Mouse (Mus musculus) Muller cell, postnatal 12 days (primary cell): ENCODE data around the gene Sos2.

ENCODE experiments used
- DNase-seq: peaks from one replicate; pipeline ENCODE4 v3.0.0-alpha.2; 2015; ENCODE audit errors: inconsistent ontology term

The Sos2 gene

DNA sequence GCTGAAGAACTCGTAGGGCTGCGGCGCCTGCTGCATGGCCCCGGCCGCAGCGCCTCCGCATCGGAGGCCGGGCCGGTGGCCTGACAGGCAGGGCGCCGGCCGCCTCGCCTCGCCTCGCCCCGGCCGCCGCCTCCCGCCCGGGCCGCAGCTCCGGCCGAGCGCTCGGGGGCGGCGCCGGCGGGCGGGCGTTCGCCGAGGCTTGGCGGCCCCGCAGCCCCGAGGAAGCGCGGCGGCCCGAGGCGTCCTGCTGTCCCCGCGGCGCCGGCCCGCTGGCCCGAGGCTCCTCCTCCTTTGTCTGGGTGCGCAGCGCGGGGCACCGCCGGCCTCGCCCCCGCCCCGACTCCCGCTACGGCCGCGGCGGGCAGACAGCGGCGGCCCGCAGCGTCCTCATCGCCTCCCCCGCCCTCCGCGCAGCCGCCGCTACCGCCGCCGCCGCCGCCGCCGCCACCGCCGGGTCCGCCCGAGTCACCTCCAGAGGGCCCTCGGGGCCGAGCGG is at the start of gene Sos2:
Sos2 (minus strand) TSS at position 287 of the 496 bp plus-strand sequence.
- peak; percentile 78 for DNase-seq

DNA sequence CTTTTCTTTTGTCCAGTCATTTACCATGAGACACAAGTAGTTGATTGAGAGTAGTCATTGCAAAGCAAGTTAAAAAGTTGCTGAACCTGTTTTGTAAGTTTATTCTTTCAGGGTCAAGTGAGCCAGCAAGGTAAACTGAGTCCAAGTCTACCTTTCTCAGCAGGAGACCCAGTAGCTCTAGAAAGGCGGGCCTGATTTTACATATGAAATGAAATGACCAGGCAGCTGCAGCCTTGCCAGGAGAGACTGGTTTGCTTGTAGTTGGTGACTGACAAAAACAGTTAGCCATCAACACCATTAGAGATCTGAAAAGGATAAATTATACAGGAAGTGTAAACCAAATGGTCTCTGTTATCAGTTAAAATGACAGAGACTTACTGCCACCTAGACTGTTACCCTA is 48.7 kb upstream of the Sos2 start:
- DNase-seq, result no peak

GRCm38 (mm10) chr12:69729246-69729645 is 47.6 kb upstream of the Sos2 start:
- no peak for DNase-seq

DNA sequence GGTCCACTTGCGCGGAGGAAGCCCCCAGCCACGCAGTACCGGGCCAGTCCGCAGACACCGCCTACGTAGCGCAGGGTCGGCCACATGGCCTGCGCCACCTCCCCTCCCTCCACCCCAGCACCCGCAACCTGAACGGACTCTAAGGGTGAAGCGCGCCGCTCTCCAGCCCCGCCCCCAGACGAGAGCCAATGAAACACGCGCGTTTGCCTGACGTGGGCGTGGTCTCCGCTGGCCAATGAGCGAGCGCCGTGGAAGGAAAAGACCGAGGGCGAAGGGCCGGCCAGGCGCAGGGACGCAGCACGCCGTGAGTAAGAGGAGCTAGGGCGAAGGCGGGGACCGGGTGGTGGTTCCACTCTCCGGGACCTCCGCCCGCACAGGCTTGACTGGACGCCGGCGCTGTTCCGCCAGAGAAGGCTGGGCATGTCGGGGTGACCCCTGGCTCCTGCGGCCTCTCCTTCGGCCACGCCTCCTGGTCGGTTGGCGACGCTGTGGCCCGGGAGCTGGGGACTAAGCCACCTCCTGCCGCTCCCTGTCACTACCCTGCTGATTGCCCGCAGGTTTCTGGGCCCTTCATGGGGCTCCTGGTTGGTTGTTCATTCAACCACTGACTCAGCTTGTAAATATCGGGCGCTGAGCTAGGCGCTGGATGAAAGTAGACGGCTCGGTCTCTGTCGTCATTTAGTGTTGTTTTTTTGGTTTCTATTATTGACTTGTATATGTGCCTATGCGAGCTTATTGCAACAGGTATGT is 43.2 kb upstream of the Sos2 start, which contains the start of the genes L2hgdh and Atp5s:
L2hgdh (minus strand) TSS at position 163 of the 750 bp plus-strand sequence.
Atp5s (plus strand) TSS at position 240 of the 750 bp plus-strand sequence.
- DNase-seq, result peak; percentile 99

DNA sequence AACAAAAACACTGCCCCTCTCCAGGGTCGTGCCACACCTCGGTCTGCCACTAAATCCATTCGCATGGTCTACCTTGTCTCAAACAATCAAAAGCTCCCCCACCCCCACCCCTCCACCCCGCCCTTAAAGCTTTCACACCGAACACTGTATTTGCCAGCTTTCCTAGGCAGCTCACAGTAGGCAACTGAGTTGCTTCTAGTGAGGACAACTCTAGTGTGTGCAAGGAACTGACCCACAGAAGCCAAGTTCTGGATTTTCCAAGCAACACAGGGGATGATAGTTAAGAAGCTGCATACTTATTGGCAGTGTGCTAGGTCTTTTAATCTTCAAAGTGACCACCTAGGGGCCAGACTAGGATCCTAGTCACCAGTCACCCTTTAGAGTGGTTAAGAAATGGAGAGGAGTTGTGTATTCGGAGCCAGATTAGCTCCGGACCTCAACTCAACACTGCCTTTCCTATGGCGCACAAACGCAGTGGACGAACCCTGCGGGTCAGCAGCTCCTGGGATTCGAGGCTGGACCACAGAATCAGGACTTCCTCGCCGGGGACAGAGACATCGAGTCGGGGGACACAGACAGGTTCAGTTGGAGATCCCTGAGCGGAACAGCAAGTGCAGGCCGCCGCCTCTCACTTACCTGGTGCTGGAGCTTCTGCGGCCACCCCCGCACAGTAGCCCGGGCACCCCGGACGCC is 42.5 kb upstream of the Sos2 start:
- DNase-seq, result no peak

DNA sequence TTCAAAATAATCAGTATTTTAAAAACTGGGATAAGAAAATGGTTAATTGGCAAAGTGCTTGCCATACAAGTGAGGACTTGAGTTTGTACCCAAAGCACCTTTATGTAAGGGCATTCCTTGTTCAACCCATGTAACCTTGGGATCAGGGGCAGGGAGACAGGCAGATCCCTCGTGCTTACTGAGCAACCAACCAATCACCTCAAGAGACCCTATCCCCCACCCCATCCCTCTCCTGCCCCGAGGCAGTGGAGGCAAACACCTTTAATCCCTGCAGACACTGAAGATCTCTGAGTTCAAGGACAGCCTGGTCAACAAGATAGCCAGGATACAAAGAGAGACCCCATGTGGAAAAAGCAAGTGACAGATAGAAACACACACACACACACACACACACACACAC is 41.7 kb upstream of the Sos2 start:
- no peak for DNase-seq

GRCm38 (mm10) chr12:69722857-69723256 is 41.2 kb upstream of the Sos2 start:
- DNase-seq, result no peak

- DNase-seq, result no peak
These were observed 32.0 kb upstream of the Sos2 start for GRCm38 (mm10) chr12:69713628-69714027.

- no peak for DNase-seq
These were observed 23.3 kb upstream of the Sos2 start for GRCm38 (mm10) chr12:69704799-69705458.

DNA sequence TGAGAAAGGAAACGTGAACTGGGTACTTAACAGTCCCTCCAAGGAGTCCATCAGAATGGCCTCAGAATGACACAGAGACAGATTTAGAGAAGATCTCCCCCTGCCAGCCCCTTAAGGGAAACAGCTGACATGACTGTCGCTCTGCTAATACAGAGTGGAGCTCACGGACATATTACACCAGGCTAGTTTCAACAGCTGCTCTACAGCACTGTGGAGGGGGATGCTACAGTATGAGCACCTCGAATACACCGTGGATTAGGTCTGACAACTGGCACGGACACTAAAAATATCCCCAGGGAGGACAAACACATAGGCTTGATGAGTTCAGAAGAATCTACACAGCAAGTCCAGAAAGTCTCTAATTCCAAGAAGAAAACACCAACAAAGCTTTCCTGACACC is 16.7 kb upstream of the Sos2 start:
- DNase-seq, result no peak

DNA sequence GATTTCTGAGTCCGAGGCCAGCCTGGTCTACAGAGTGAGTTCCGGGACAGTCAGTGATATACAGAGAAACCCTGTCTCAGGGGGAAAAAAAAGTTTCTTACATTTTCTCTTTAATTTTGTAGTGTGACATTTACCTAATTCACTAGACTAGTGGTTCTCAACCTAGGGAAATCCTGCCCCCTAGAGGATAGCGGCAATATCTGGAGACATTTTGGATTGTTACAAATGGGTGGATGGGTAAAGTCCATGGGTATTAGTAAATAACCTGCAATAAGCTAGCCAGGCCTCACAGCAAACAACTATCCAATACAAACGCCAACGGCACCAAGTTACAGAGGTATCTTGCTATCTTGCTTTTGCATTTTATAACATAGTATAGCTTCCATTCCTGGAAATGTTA is 15.1 kb upstream of the Sos2 start:
- DNase-seq, result peak; percentile 10

DNA sequence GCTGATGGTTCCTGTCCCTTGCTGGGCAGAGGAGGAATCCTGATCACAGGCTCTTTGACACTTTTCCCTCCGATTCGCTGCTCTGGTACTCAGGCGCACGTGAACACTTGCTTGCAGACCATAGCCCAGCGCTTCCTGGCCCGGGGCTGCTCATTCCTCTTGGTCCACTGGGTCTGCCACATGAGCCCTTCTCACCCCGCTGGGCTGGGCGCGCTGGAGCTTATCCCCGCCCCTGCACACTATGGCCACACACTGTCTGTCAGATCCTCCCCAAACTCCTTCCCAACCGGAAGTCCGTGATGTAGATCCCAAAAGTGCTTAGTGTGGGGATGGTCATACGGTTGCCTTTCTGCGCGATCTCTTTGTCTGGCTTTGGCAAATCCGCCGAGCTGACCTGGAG is 11.8 kb upstream of the Sos2 start:
- DNase-seq, result no peak

GRCm38 (mm10) chr12:69690714-69691113 is 9.1 kb upstream of the Sos2 start:
- no peak for DNase-seq

- DNase-seq, result no peak
These were observed 7.4 kb upstream of the Sos2 start for GRCm38 (mm10) chr12:69689094-69689493.

GRCm38 (mm10) chr12:69688368-69688767 is 6.7 kb upstream of the Sos2 start:
- DNase-seq, result no peak

DNA sequence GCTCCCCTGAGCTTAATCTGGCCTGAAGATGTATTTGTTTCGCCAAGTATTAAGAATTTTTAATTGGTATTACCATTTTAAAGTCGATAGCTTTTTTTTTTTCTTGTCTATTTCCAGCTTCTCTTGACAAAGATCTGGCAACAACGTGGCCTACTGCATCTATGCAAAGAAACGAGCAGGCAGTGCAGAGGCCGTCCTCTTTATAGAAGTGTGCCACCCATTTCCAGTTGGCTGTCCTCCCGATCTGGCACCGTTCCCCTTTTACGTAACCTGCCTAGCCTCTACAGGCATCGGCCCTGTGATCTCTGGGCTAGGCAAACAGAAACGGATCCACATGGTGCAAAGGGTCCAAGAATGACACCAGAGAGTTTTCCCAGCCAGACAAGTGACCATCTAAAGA is 1.9 kb upstream of the Sos2 start:
- peak; percentile 89 for DNase-seq

DNA sequence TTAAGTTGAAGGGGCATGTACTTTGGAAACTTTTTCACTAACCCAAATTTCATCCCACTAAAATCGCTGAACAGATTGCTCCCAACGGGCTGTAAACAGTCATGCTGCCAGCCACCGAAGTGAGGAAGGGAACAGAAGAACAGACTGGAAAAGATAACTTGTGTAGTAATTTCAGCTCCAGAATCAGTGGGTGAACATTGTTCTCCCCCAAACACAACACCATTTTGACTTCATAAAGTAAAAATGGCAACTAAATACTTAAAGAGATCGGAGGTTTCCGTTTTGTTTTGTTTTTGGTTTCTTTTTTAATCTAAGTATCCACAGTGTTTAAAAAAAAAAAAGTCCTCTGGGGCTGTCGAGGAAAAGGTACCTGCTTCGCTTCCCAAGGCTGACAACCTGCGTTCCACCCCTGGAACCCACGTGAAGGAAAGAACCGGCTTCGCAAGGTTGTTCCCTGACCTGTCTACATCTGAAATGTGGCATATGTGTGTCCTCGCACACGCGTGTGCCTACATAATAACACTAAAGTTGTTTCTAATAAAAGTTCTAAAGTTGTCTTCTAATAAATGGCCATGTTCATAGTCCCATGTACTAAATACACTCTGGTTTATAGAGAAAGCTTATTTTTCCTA is 1.3 kb upstream of the Sos2 start:
- DNase-seq, result peak; percentile 26

DNA sequence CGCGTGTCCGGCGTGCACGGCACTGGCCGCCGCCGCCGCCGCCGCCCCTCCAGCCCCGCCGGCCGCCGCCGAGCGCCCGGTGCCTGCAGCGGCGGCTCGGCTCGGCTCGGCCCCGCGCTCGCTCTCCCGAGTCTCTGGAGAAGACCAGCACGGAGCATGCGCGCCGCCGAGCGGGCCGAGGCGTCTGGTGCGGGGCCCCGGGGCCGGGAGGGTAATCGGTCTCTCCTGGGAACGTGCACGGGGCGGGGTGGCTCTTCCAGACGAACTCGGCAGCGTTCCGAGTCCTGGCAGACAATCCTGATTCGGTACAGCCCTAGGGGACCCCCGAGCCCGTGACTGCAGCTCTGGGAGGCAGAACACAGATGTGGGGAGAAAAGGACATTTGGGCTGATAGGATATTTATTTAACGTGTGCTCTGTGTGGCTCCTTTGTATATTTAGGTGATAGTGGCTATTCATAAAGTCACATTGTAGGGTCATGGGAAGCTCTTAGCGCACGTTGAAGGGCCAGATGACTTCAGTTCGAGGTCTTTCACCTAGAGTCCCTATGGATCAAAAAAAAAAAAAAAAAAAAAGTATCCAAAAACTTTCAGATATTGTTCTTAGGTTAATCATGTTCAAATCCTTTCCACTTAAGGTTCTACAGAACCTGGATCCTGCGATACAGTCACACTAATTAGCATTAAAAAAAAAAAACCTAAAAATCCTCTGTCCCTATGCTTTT is 574 bp upstream of the Sos2 start:
- peak; percentile 87 for DNase-seq

DNA sequence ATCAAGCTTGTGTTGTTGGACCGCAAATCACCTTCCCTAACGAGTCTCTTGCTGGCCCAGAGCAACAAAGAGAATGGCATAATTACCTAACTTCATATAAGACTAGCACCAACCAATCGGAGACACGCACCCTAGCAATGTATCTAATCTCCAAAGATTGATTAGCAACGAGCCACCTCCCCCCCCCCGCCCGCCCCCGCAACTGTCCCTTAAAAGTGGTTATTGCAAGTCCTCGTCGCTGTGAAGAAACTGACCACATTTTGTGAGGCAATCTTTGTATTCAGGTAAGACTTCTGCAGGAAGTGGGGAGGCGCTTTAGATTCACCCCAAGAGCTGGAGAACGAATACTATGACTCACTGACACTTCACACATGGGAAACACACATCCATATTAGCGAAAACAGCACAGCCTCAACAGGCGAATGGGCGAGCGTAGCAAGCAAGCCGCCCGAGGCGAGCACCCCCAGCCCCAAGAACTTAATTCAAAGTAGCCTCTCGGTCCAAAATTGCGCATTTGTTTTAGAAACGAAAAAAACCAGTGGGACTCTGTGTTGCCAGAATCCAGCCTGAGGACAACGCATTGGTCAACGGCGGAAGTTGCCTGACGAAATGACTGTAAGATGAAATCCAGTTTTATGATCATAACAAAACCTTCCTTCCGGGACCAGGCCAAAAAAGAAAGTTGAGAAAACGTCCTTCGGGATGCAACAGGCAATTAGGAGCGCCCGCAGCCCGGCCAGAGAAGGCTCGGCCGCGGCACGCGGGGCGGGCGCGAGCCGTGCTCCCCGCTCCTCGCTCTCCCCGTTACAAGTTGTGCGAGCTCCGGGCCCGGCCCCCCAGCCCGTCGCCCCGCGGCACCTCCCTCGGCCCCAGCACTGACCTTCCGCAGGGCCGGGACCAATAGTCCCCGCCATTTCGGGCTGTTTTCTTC is 752 bp downstream of the Sos2 start:
- DNase-seq, result peak; percentile 64

DNA sequence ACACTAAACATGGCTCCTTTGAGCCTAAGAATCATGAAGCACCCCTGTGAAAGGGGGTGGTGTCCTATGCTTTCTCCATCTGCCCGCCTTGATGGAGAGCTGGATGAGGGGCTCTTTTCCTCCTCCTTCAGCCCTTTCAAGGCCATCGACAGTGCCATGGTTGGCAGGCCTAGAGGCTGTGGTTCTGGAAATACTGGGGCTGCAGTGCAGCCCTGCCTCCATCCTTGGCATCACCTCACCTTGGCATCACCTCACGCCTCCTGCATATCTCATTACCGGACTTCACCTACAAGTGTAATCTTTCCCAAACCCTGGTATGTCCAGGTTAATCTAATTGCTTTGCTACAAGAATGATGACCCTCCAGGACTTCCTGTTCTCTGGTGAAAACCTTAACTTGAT is 5.5 kb downstream of the Sos2 start:
- DNase-seq, result no peak
